Mouse (Mus musculus) hindbrain, embryonic 14.5 days (tissue): ENCODE results near the gene Epyc. TPM values are rescaled to one million over a fixed set of nuclear protein-coding genes. Genes with fewer than 3 reads are reported as not detected.

ENCODE experiments used
- ATAC-seq: fragments of 200-750 bp; cut with Nextera tagmentation; 2 replicates; pipeline ENCODE4 v1.8.0; 2017; ENCODE audit warnings: moderate number of reproducible peaks, mild to moderate bottlenecking, moderate TSS enrichment, moderate library complexity; ENCODE audit not compliant: low FRiP score
- DNase-seq: peaks from one replicate; pipeline ENCODE4 v3.0.0-alpha.2; 2015; ENCODE audit warnings: low spot score
- H3K27ac ChIP-seq: fragments of 300-500 bp; sonication (generic); 2 replicates; pipeline ENCODE4 v1.5.1; 2014; ENCODE audit warnings: mild to moderate bottlenecking, moderate library complexity
- H3K27me3 ChIP-seq: fragments of 300-500 bp; sonication (generic); 2 replicates; pipeline ENCODE4 v1.6.1; 2014; ENCODE audit warnings: mild to moderate bottlenecking, low read length, mixed read lengths; ENCODE audit not compliant: control insufficient read depth, insufficient read depth
- H3K36me3 ChIP-seq: fragments of 300-500 bp; sonication (generic); replicated peaks from 2 replicates; pipeline ENCODE4 v1.6.1; 2014; ENCODE audit not compliant: control insufficient read depth, insufficient read depth
- H3K4me1 ChIP-seq: fragments of 300-500 bp; sonication (generic); replicated peaks from 2 replicates; pipeline ENCODE4 v1.6.1; 2014; ENCODE audit warnings: antibody characterized with exemption, low read length, mixed read lengths; ENCODE audit not compliant: control insufficient read depth, insufficient read depth
- H3K4me2 ChIP-seq: fragments of 300-500 bp; sonication (generic); replicated peaks from 2 replicates; pipeline ENCODE4 v1.6.1; 2014; ENCODE audit warnings: mild to moderate bottlenecking, moderate library complexity
- H3K4me3 ChIP-seq: fragments of 300-500 bp; sonication (generic); replicated peaks from 2 replicates; pipeline ENCODE4 v1.5.1; 2014; ENCODE audit warnings: mild to moderate bottlenecking, low read length
- H3K9ac ChIP-seq: fragments of 300-500 bp; sonication (generic); 2 replicates; pipeline ENCODE4 v1.6.1; 2014
- H3K9me3 ChIP-seq: fragments of 300-500 bp; sonication (generic); 2 replicates; pipeline ENCODE4 v1.6.1; 2016; ENCODE audit warnings: low read length; ENCODE audit not compliant: control insufficient read depth
- WGBS: fragments of 180-500 bp; shearing (Covaris S2); extraction: QIAGEN DNeasy Blood & Tissue Kit; methylation state at CpG from one replicate; pipeline ENCODE4 v1.1.7; 2014; 5-methylcytosine and 5-hydroxymethylcytosine counted together
- polyA plus RNA-seq: library from polyadenylated mRNA; unstranded; fragments of >200 nt; fragmentation: Nextera tagmentation; extraction: Ambion mirVana; gene quantifications from 2 replicates; pipeline ENCODE4 v1.2.1, GENCODE M21; 2014

Epyc gene
- polyA plus RNA-seq, 1 experiment from 2014 or later: 0.28 TPM

GRCm38 (mm10) chr10:97693398-97694135 is 49.7 kb downstream of the Epyc start:
- Histone ChIP-seq H3K4me1 (no peaks in the 10 kb centered on the region), H3K4me2 (no peak overlapping the region), H3K9me3 (no peaks in the 10 kb centered on the region; the same call in 1 of the 2 replicates), H3K9ac (no peak overlapping the region), H3K27me3 (no peaks in the 10 kb centered on the region), H3K4me3 (no peak overlapping the region), H3K27ac (no peak overlapping the region), H3K36me3 (no peaks in the 10 kb centered on the region)
- no peak for DNase-seq
- 94% methylated on average over 37 of the region's 37 CpGs for WGBS
- ATAC-seq: no peak

- Histone ChIP-seq H3K4me1 (no peaks in the 10 kb centered on the region), H3K4me3 (no peak overlapping the region), H3K4me2 (no peak overlapping the region), H3K27me3 (no peaks in the 10 kb centered on the region), H3K27ac (no peak overlapping the region), H3K9ac (no peak overlapping the region), H3K9me3 (no peaks in the 10 kb centered on the region), H3K36me3 (no peaks in the 10 kb centered on the region)
- no peak for DNase-seq
- no peak for ATAC-seq
These were observed 58.5 kb downstream of the Epyc start for GRCm38 (mm10) chr10:97702321-97702720.

- 37% methylated on average over 1 of the region's 1 CpGs for WGBS
- Histone ChIP-seq H3K4me1 (no peaks in the 10 kb centered on the region), H3K27me3 (no peaks in the 10 kb centered on the region), H3K9ac (no peak overlapping the region), H3K9me3 (no peaks in the 10 kb centered on the region), H3K4me2 (no peak overlapping the region), H3K27ac (no peak overlapping the region), H3K36me3 (no peaks in the 10 kb centered on the region), H3K4me3 (no peak overlapping the region)
- ATAC-seq (no peak), DNase-seq (peak; percentile 70)
These were observed 60.7 kb downstream of the Epyc start for GRCm38 (mm10) chr10:97704562-97704961.

- Histone ChIP-seq H3K36me3 (no peaks in the 10 kb centered on the region), H3K9ac (no peak overlapping the region), H3K4me1 (no peaks in the 10 kb centered on the region), H3K9me3 (no peaks in the 10 kb centered on the region), H3K4me2 (no peak overlapping the region), H3K4me3 (no peak overlapping the region), H3K27me3 (no peaks in the 10 kb centered on the region), H3K27ac (no peak overlapping the region)
- DNase-seq: peak; percentile 89
- 4% methylated on average over 5 of the region's 5 CpGs for WGBS
- ATAC-seq: no peak
These were observed 68.8 kb downstream of the Epyc start for GRCm38 (mm10) chr10:97712687-97713086.

GRCm38 (mm10) chr10:97714584-97714983 is 70.7 kb downstream of the Epyc start:
- no peaks in the 10 kb centered on the region for H3K4me1 ChIP-seq
- ATAC-seq: no peak
- WGBS: 65% methylated on average over 4 of the region's 4 CpGs
- no peak for DNase-seq
- H3K9me3 ChIP-seq: no peaks in the 10 kb centered on the region
- H3K4me2 ChIP-seq: no peak overlapping the region
- no peak overlapping the region for H3K4me3 ChIP-seq
- no peaks in the 10 kb centered on the region for H3K27me3 ChIP-seq
- no peak overlapping the region for H3K27ac ChIP-seq
- no peaks in the 10 kb centered on the region for H3K36me3 ChIP-seq
- no peak overlapping the region for H3K9ac ChIP-seq

- 71% methylated on average over 3 of the region's 3 CpGs for WGBS
- H3K4me2 ChIP-seq: no peak overlapping the region
- H3K4me3 ChIP-seq: no peak overlapping the region
- H3K9ac ChIP-seq: no peak overlapping the region
- H3K27me3 ChIP-seq: no peaks in the 10 kb centered on the region
- H3K4me1 ChIP-seq: no peaks in the 10 kb centered on the region
- no peak for ATAC-seq
- no peaks in the 10 kb centered on the region for H3K9me3 ChIP-seq
- no peaks in the 10 kb centered on the region for H3K36me3 ChIP-seq
- no peak for DNase-seq
- no peak overlapping the region for H3K27ac ChIP-seq
These were observed 71.5 kb downstream of the Epyc start for GRCm38 (mm10) chr10:97715289-97715906.

- Histone ChIP-seq H3K4me3 (no peak overlapping the region), H3K9me3 (no peaks in the 10 kb centered on the region), H3K4me2 (no peak overlapping the region), H3K27ac (no peak overlapping the region), H3K4me1 (no peaks in the 10 kb centered on the region), H3K36me3 (no peaks in the 10 kb centered on the region), H3K9ac (no peak overlapping the region), H3K27me3 (no peaks in the 10 kb centered on the region)
- no peak for ATAC-seq
- DNase-seq: no peak
- 78% methylated on average over 1 of the region's 1 CpGs for WGBS
These were observed 73.4 kb downstream of the Epyc start for GRCm38 (mm10) chr10:97717233-97717632.

- DNase-seq: no peak
These were observed 74.2 kb downstream of the Epyc start for GRCm38 (mm10) chr10:97718021-97718420.

GRCm38 (mm10) chr10:97720625-97721024 is 76.8 kb downstream of the Epyc start:
- Histone ChIP-seq H3K27me3 (no peaks in the 10 kb centered on the region), H3K9me3 (no peaks in the 10 kb centered on the region), H3K4me1 (no peaks in the 10 kb centered on the region), H3K9ac (no peak overlapping the region), H3K4me2 (no peak overlapping the region), H3K27ac (no peak overlapping the region), H3K4me3 (no peak overlapping the region), H3K36me3 (no peaks in the 10 kb centered on the region)
- DNase-seq (no peak), ATAC-seq (no peak)
- WGBS: 100% methylated on average over 1 of the region's 1 CpGs

More at GRCm38 (mm10) chr10:97718021-97718420, 74.2 kb downstream of the Epyc start:
- no peaks in the 10 kb centered on the region for H3K9me3 ChIP-seq
- no peak overlapping the region for H3K9ac ChIP-seq
- H3K4me1 ChIP-seq: no peaks in the 10 kb centered on the region
- no peak for ATAC-seq
- H3K27me3 ChIP-seq: no peaks in the 10 kb centered on the region
- no peak overlapping the region for H3K4me3 ChIP-seq
- no peaks in the 10 kb centered on the region for H3K36me3 ChIP-seq
- no peak overlapping the region for H3K27ac ChIP-seq
- WGBS: 78% methylated on average over 2 of the region's 2 CpGs
- H3K4me2 ChIP-seq: no peak overlapping the region
